Mouse (Mus musculus) hindbrain, embryonic 15.5 days (tissue): ENCODE data around the gene Nup210l. TPM values are rescaled to one million over a fixed set of nuclear protein-coding genes. Genes with fewer than 3 reads are reported as not detected.
"Not testable (repeated sequence)": the region's sequence is repeated elsewhere in the genome, so short reads cannot be mapped to it uniquely, and the experiment has no call there.

Source experiments
- ATAC-seq: fragments of 200-750 bp; cut with Nextera tagmentation; 2 replicates; pipeline ENCODE4 v1.8.0; 2017; ENCODE audit warnings: low read depth, moderate number of reproducible peaks, moderate TSS enrichment; ENCODE audit not compliant: low FRiP score
- H3K27ac ChIP-seq: fragments of 300-500 bp; sonication (generic); replicated peaks from 2 replicates; pipeline ENCODE4 v1.5.1; 2015; ENCODE audit warnings: mild to moderate bottlenecking, inconsistent platforms
- H3K27me3 ChIP-seq: fragments of 300-500 bp; sonication (generic); 2 replicates; pipeline ENCODE4 v1.6.1; 2015; ENCODE audit warnings: control low read depth, inconsistent platforms
- H3K36me3 ChIP-seq: fragments of 300-500 bp; sonication (generic); 2 replicates; pipeline ENCODE4 v1.6.1; 2015; ENCODE audit warnings: control low read depth, inconsistent platforms
- H3K4me1 ChIP-seq: fragments of 300-500 bp; sonication (generic); replicated peaks from 2 replicates; pipeline ENCODE4 v1.6.1; 2015; ENCODE audit warnings: control low read depth, inconsistent platforms
- H3K4me2 ChIP-seq: fragments of 300-500 bp; sonication (generic); 2 replicates; pipeline ENCODE4 v1.6.1; 2015; ENCODE audit warnings: moderate library complexity, mild to moderate bottlenecking, inconsistent platforms
- H3K4me3 ChIP-seq: fragments of 300-500 bp; sonication (generic); 2 replicates; pipeline ENCODE4 v1.5.1; 2015; ENCODE audit warnings: mild to moderate bottlenecking, inconsistent platforms
- H3K9ac ChIP-seq: fragments of 300-500 bp; sonication (generic); 2 replicates; pipeline ENCODE4 v1.6.1; 2015; ENCODE audit warnings: inconsistent platforms
- H3K9me3 ChIP-seq: fragments of 300-500 bp; sonication (generic); 2 replicates; pipeline ENCODE4 v1.6.1; 2016; ENCODE audit warnings: control low read depth, inconsistent platforms
- WGBS: fragments of 180-500 bp; shearing (Covaris S2); methylation state at CpG from one replicate; pipeline ENCODE4 v1.1.7; 2015; 5-methylcytosine and 5-hydroxymethylcytosine counted together
- polyA plus RNA-seq: library from polyadenylated mRNA; unstranded; fragments of >200 nt; fragmentation: Nextera tagmentation; extraction: Ambion mirVana; gene quantifications from 2 replicates; pipeline ENCODE4 v1.2.1, GENCODE M21; 2015

Nup210l gene
- polyA plus RNA-seq, 1 experiment from 2014 or later: 0.25 TPM

GRCm38 (mm10) chr3:90241669-90242358, 137.9 kb downstream of the Nup210l start:
- H3K4me1 ChIP-seq: peaks cover 12% of the 10 kb centered on the region
- no peak overlapping the region for H3K9ac ChIP-seq
- H3K27ac ChIP-seq: no peak overlapping the region
- no peak overlapping the region for H3K4me3 ChIP-seq
- ATAC-seq: peak; percentile 36; the same call in 1 of the 2 replicates
- H3K9me3 ChIP-seq: no peaks in the 10 kb centered on the region
- H3K36me3 ChIP-seq: no peaks in the 10 kb centered on the region
- 88% methylated on average over 10 of the region's 10 CpGs for WGBS
- no peak overlapping the region for H3K4me2 ChIP-seq
- no peaks in the 10 kb centered on the region for H3K27me3 ChIP-seq

DNA sequence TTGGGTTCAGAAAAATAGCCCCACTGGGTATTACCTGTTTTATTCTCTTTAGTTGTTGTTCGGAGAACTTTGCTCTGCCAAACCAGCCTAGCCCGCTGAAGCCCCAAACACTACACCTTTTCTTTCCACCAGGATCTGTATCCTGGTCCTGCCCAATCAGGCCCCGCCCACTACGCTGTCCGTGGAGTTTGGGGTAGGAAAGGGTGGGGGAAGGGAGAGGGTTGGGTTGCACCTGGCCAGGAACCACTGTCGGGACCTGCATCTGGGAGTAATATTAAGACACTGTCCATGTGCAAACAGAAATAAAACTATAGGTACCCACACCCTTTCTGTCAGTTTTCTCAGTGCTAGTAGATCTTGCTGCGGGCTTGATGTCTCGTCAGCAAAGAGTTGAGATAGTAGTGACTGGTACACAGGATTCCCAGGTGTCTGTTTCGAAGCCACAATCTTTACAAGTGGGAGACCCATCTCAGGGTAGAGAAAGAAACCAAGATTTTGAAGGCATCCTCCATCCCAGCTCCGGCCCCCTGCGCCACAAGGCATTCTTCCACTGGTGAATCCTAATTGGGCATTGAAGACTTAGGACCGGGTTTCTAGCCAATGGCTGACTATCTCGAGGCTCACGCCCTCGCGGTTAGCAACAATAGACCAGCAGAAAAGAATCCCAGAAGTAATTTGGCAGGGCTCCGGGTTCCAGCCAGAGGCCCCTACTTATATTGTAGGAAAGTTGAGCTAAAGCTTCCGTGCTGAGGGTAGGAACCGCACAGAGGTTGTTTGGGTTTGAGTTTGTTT, 139.2 kb downstream of the Nup210l start, which contains the start of gene Creb3l4:
Gene Creb3l4, minus strand, starts transcription at position 529 of the 792 bp plus-strand sequence.
- H3K4me3 ChIP-seq: peak within 1 kb of the TSS; percentile 25
- no peak for ATAC-seq
- no peaks in the 10 kb centered on the region for H3K36me3 ChIP-seq
- peaks cover 16% of the 10 kb centered on the region for H3K4me1 ChIP-seq
- no peak within 1 kb of the TSS for H3K9ac ChIP-seq
- H3K27ac ChIP-seq: peak within 1 kb of the TSS; percentile 36; the same call in 1 of the 2 replicates
- H3K4me2 ChIP-seq: peak within 1 kb of the TSS; percentile 61
- WGBS: 3% methylated on average over 19 of the region's 19 CpGs
- H3K27me3 ChIP-seq: no peaks in the 10 kb centered on the region
- H3K9me3 ChIP-seq: no peaks in the 10 kb centered on the region

GRCm38 (mm10) chr3:90245406-90245805, 141.5 kb downstream of the Nup210l start:
- no peak for ATAC-seq
- Histone ChIP-seq H3K36me3 (no peaks in the 10 kb centered on the region), H3K4me2 (no peak overlapping the region), H3K27me3 (no peaks in the 10 kb centered on the region), H3K4me3 (no peak overlapping the region), H3K9me3 (no peaks in the 10 kb centered on the region), H3K9ac (no peak overlapping the region), H3K4me1 (peaks cover 28% of the 10 kb centered on the region), H3K27ac (no peak overlapping the region)
- 68% methylated on average over 2 of the region's 2 CpGs for WGBS

GRCm38 (mm10) chr3:90247630-90247959, 143.7 kb downstream of the Nup210l start:
- Histone ChIP-seq H3K36me3 (peaks cover 12% of the 10 kb centered on the region), H3K4me1 (peaks cover 28% of the 10 kb centered on the region), H3K4me2 (peak overlapping the region; percentile 72), H3K27me3 (no peaks in the 10 kb centered on the region), H3K4me3 (peak overlapping the region; percentile 81), H3K9me3 (no peaks in the 10 kb centered on the region), H3K9ac (peak overlapping the region; percentile 82), H3K27ac (peak overlapping the region; percentile 84)
- 1% methylated on average over 3 of the region's 3 CpGs for WGBS
- ATAC-seq: peak; percentile 4; the same call in 1 of the 2 replicates

- H3K27me3 ChIP-seq: no peaks in the 10 kb centered on the region
- peaks cover 25% of the 10 kb centered on the region for H3K4me1 ChIP-seq
- peaks cover 12% of the 10 kb centered on the region for H3K36me3 ChIP-seq
- H3K4me2 ChIP-seq: peak within 1 kb of the TSS; percentile 72
- H3K9me3 ChIP-seq: no peaks in the 10 kb centered on the region
- WGBS: 0% methylated on average over 43 of the region's 44 CpGs
- H3K9ac ChIP-seq: peak within 1 kb of the TSS; percentile 82
- ATAC-seq: peak; percentile 95
- H3K27ac ChIP-seq: peak within 1 kb of the TSS; percentile 84
- peak within 1 kb of the TSS; percentile 81 for H3K4me3 ChIP-seq
Observed at GRCm38 (mm10) chr3:90247960-90248745, 144.2 kb downstream of the Nup210l start, which contains the start of gene Slc39a1. Gene Slc39a1 (plus strand): TSS chr3:90248172.

- H3K4me2 ChIP-seq: peak overlapping the region; percentile 72
Observed at GRCm38 (mm10) chr3:90248746-90249100, 144.8 kb downstream of the Nup210l start.

DNA sequence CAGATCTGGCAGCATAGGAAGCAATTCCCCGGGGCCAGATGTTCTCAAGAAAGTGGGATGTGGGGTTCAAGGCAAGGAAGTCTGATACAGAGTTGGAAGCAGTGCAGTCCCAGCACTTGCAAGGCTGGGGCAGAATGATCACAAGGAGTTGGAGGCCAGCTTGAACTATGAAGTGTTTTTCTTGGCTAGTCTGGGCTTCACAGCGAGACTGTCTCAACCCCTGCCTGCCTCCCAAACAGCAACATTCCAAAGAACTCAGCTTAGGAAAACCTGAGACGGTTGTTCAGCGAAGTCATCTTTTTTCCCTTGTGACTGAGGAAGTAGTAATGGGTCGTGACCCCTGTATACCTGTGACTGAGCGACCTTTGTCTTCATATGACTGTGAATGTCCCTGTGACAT, 146.9 kb downstream of the Nup210l start:
- no peak overlapping the region for H3K9ac ChIP-seq
- ATAC-seq: no peak
- peaks cover 30% of the 10 kb centered on the region for H3K4me1 ChIP-seq
- WGBS: 88% methylated on average over 6 of the region's 6 CpGs
- no peak overlapping the region for H3K4me2 ChIP-seq
- peaks cover 12% of the 10 kb centered on the region for H3K36me3 ChIP-seq
- no peaks in the 10 kb centered on the region for H3K27me3 ChIP-seq
- H3K27ac ChIP-seq: no peak overlapping the region
- no peaks in the 10 kb centered on the region for H3K9me3 ChIP-seq
- no peak overlapping the region for H3K4me3 ChIP-seq

More at GRCm38 (mm10) chr3:90248746-90249100, 144.8 kb downstream of the Nup210l start:
- Histone ChIP-seq H3K4me1 (peaks cover 21% of the 10 kb centered on the region), H3K9ac (peak overlapping the region; percentile 82), H3K27me3 (no peaks in the 10 kb centered on the region), H3K36me3 (peaks cover 12% of the 10 kb centered on the region), H3K27ac (peak overlapping the region; percentile 84), H3K4me3 (peak overlapping the region; percentile 81), H3K9me3 (no peaks in the 10 kb centered on the region)
- ATAC-seq: no peak
- WGBS: 11% methylated on average over 10 of the region's 10 CpGs

DNA sequence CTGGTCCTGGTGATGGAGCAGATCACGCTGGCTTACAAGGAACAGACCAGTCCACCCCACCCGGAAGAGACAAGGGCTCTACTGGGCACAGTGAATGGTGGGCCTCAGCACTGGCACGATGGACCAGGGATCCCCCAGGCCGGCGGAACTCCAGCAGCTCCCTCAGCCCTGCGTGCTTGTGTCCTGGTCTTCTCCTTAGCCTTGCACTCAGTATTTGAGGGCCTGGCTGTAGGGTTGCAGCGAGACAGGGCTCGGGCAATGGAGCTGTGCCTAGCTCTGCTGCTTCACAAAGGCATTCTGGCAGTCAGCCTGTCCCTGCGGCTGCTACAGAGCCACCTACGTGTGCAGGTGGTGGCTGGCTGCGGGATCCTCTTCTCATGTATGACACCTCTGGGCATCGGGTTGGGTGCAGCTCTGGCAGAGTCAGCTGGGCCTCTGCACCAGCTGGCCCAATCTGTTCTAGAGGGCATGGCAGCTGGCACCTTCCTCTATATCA, 147.8 kb downstream of the Nup210l start:
- 96% methylated on average over 10 of the region's 12 CpGs for WGBS
- Histone ChIP-seq H3K36me3 (peaks cover 12% of the 10 kb centered on the region), H3K4me1 (peaks cover 40% of the 10 kb centered on the region)
- not testable (repeated sequence) for ATAC-seq, H3K9me3 ChIP-seq, H3K4me3 ChIP-seq, H3K9ac ChIP-seq, H3K4me2 ChIP-seq, H3K27me3 ChIP-seq, H3K27ac ChIP-seq

DNA sequence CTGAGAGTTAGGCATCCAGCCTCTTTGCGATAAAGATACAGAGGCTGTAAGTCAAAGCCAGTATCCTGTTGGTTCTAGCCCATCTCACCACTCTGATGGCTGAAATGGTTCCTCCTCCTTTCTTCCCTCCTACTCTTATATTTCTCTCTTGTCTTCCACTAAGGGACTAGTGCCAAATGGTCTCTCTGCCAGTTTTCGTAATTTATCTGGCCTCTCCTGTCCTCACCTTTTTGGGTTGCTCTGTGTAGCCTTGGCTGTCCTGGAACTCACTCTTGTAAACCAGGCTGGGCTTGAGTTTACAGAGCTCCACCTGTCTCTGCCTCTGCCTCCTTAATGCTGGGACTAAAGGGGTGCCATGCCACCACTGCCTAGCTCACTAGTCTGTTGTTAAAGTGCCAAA, 148.7 kb downstream of the Nup210l start:
- not testable (repeated sequence) for H3K4me2 ChIP-seq, H3K27ac ChIP-seq, H3K9ac ChIP-seq, H3K4me3 ChIP-seq, H3K9me3 ChIP-seq, H3K27me3 ChIP-seq, ATAC-seq
- peaks cover 38% of the 10 kb centered on the region for H3K4me1 ChIP-seq
- H3K36me3 ChIP-seq: peaks cover 20% of the 10 kb centered on the region
- 100% methylated on average over 2 of the region's 2 CpGs for WGBS

DNA sequence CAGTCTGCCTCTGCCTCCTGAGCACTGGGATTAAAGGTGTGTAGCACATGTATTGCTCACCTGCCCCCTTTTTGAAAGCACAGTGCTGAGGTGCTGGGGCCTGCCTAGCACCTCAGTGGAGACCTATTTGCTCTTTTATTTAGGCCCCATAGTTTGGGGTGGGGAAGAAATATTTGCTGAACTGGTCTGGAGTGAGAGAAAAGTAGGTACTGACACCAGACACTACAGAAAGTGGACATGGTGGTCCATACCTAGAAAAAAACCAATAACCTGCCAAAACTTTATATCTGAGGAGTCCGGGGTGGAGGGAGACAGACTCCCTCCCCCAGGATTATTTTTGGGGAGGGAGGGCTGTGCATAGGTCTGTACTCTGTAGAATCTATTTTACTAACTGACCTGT, 149.2 kb downstream of the Nup210l start:
- peak; percentile 2; the same call in 1 of the 2 replicates for ATAC-seq
- H3K27me3 ChIP-seq, H3K27ac ChIP-seq, H3K9ac ChIP-seq, H3K9me3 ChIP-seq: not testable (repeated sequence)
- peaks cover 36% of the 10 kb centered on the region for H3K4me1 ChIP-seq
- WGBS: 79% methylated on average over 1 of the region's 1 CpGs
- H3K4me3 ChIP-seq: peak overlapping the region; percentile 85; the same call in 1 of the 2 replicates
- peak overlapping the region; percentile 89 for H3K4me2 ChIP-seq
- H3K36me3 ChIP-seq: peaks cover 25% of the 10 kb centered on the region

- peak within 1 kb of the TSS; percentile 88 for H3K27ac ChIP-seq
- peak within 1 kb of the TSS; percentile 87 for H3K9ac ChIP-seq
- under 1% methylated on average over 39 of the region's 40 CpGs for WGBS
- no peaks in the 10 kb centered on the region for H3K27me3 ChIP-seq
- peaks cover 31% of the 10 kb centered on the region for H3K4me1 ChIP-seq
- H3K4me3 ChIP-seq: peak within 1 kb of the TSS; percentile 85
- H3K4me2 ChIP-seq: peak within 1 kb of the TSS; percentile 89
- peak; percentile 97 for ATAC-seq
- no peaks in the 10 kb centered on the region for H3K9me3 ChIP-seq
- H3K36me3 ChIP-seq: peaks cover 31% of the 10 kb centered on the region
Observed at GRCm38 (mm10) chr3:90253653-90254418, 149.9 kb downstream of the Nup210l start, which contains the start of gene Crtc2. Gene Crtc2 (plus strand): TSS chr3:90254163.
